Mouse (Mus musculus): ENCODE measurements around the gene Unc13b.

Unc13b gene

GRCm38 (mm10) chr4:43058753-43059654 lies at the start of gene Unc13b:
Unc13b (plus strand) TSS chr4:43058953.
- DNase-seq (ENCODE audit: low spot score) = no peak

- peak; percentile 70 for DNase-seq (ENCODE audit: low spot score)
Measured at GRCm38 (mm10) chr4:43010161-43011038, 48.4 kb upstream of the Unc13b start, which contains the start of gene Fancg. Fancg (minus strand) TSS chr4:43010506.

GRCm38 (mm10) chr4:43012091-43012490 lies 46.7 kb upstream of the Unc13b start:
- no peak for DNase-seq (ENCODE audit: low spot score)

GRCm38 (mm10) chr4:43018156-43018555 lies 40.6 kb upstream of the Unc13b start:
- DNase-seq (ENCODE audit: low spot score) = peak; percentile 82

GRCm38 (mm10) chr4:43019176-43019575 lies 39.6 kb upstream of the Unc13b start:
- DNase-seq (ENCODE audit: low spot score) = no peak

GRCm38 (mm10) chr4:43019641-43020465 lies 38.9 kb upstream of the Unc13b start:
- DNase-seq (ENCODE audit: low spot score) = no peak

GRCm38 (mm10) chr4:43020876-43021275 lies 37.9 kb upstream of the Unc13b start:
- no peak for DNase-seq (ENCODE audit: low spot score)

- DNase-seq (ENCODE audit: low spot score) = no peak
Measured at GRCm38 (mm10) chr4:43021341-43021740, 37.4 kb upstream of the Unc13b start.

- DNase-seq (ENCODE audit: low spot score) = no peak
Measured at GRCm38 (mm10) chr4:43024673-43025072, 34.1 kb upstream of the Unc13b start.

GRCm38 (mm10) chr4:43025084-43025960 lies 33.4 kb upstream of the Unc13b start, which contains the start of gene Pigo:
Pigo (minus strand) TSS chr4:43025819.
- peak; percentile 96 for DNase-seq (ENCODE audit: low spot score)

- DNase-seq (ENCODE audit: low spot score) = no peak
Measured at GRCm38 (mm10) chr4:43029121-43029520, 29.6 kb upstream of the Unc13b start.

GRCm38 (mm10) chr4:43029749-43030148 lies 29.0 kb upstream of the Unc13b start:
- no peak for DNase-seq (ENCODE audit: low spot score)

GRCm38 (mm10) chr4:43030352-43030751 lies 28.4 kb upstream of the Unc13b start:
- DNase-seq (ENCODE audit: low spot score) = no peak

GRCm38 (mm10) chr4:43030780-43031230 lies 27.9 kb upstream of the Unc13b start:
- DNase-seq (ENCODE audit: low spot score) = peak; percentile 47

GRCm38 (mm10) chr4:43031237-43031995 lies 27.3 kb upstream of the Unc13b start, which contains the start of gene Stoml2:
Stoml2 (minus strand) TSS chr4:43031710.
- DNase-seq (ENCODE audit: low spot score) = peak; percentile 95

GRCm38 (mm10) chr4:43032501-43032900 lies 26.3 kb upstream of the Unc13b start:
- no peak for DNase-seq (ENCODE audit: low spot score)

- no peak for DNase-seq (ENCODE audit: low spot score)
Measured at GRCm38 (mm10) chr4:43033481-43033880, 25.3 kb upstream of the Unc13b start.

- DNase-seq (ENCODE audit: low spot score) = no peak
Measured at GRCm38 (mm10) chr4:43035851-43036250, 22.9 kb upstream of the Unc13b start.

GRCm38 (mm10) chr4:43036356-43036755 lies 22.4 kb upstream of the Unc13b start:
- no peak for DNase-seq (ENCODE audit: low spot score)
